In the genomic region with DNA sequence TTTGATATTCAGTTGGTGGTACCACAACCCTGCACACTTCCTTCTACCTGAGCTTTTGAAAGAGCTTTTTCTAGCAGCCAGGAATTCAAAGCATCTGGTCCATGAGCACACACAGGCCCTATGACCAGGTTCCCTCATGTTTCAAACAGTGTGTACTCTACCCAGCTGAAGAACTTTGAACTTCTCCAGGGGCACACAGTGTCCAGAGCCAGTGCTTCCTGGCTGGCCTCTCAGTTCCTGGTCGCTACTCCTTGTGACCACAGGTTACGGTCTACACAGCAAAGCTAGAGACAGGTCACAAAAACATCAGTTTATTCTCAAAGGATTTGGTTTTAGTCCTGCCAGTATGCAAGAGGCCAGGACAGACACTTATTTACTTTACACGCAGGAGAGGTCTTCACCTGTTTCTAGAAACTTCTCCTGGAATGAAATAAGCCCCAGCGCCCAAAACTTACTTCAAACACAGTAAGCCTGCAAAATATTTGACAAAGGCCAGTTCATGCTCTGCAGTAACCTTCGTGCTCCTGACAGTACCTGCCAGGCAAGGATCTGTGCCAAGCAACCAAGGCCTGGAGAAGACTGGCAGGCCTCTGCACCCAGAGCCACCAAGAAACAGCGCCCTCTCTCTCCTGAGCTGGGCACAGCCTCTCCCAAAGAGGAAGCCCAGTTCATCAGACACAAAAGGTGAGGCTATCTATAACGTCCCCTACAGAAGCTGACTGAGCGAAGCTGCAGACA, we compare ENCODE assay signal across 17 mouse cellular contexts.
A peak's percentile ranks its signal among the peaks of the same experiment; 100 is the strongest.
DNase-seq lines count a peak whose midpoint lies in the region; ATAC-seq and TF ChIP-seq lines count a peak whose summit lies in the region.
"Had no signal": no experiment of that assay in that cellular context is flagged by ENCODE, and none has a peak within 500 bp of the region (broad histone marks: within the 10 kb centered on the region; RNA-seq: fewer than 3 reads in every experiment).

No protein-coding gene starts in this region.

- H3K9me3 ChIP-seq in kidney, embryonic 16.5 days (ENCODE audit: low read length) = peaks cover 6% of the 10 kb centered on the region; the same call in 1 of the 2 replicates
- H3K9me3 ChIP-seq in embryonic facial prominence, embryonic 10.5 days = peaks cover 3% of the 10 kb centered on the region; the same call in 1 of the 2 replicates
- H3K9me3 ChIP-seq in hindbrain, embryonic 12.5 days (replicated peaks) = peaks cover 5% of the 10 kb centered on the region
- H3K9me3 ChIP-seq: embryonic facial prominence, embryonic 13.5 days; liver, embryonic 15.5 days; midbrain, embryonic 13.5 days had no signal

- peaks cover 9% of the 10 kb centered on the region; the same call in 1 of the 2 replicates for H3K4me1 ChIP-seq in kidney, adult 2 months (ENCODE audit: control insufficient read depth, insufficient read depth, low read length)
- H3K4me1 ChIP-seq in kidney, embryonic 16.5 days (ENCODE audit: insufficient read depth, low read length) = peaks cover 13% of the 10 kb centered on the region
- peaks cover 43% of the 10 kb centered on the region for H3K4me1 ChIP-seq in embryonic facial prominence, embryonic 10.5 days
- H3K4me1 ChIP-seq in lung, adult 2 months (ENCODE audit: control insufficient read depth, insufficient read depth, low read length) = no peaks in the 10 kb centered on the region
- H3K4me1 ChIP-seq in hindbrain, embryonic 12.5 days = peaks cover 7% of the 10 kb centered on the region
- H3K4me1 ChIP-seq: liver, embryonic 15.5 days; midbrain, embryonic 13.5 days had no signal

- H3K4me3 ChIP-seq in kidney, adult 2 months (ENCODE audit: insufficient read depth, low read depth, low read length) = no peak overlapping the region
- no peak overlapping the region for H3K4me3 ChIP-seq in kidney, embryonic 16.5 days (ENCODE audit: low read length)
- H3K4me3 ChIP-seq in embryonic facial prominence, embryonic 10.5 days = no peak overlapping the region
- H3K4me3 ChIP-seq in lung, adult 2 months (replicated peaks; ENCODE audit: extremely low read depth, low read depth, low read length) = no peak overlapping the region
- H3K4me3 ChIP-seq in hindbrain, embryonic 12.5 days = no peak overlapping the region
- H3K4me3 ChIP-seq: embryonic facial prominence, embryonic 13.5 days; liver, embryonic 15.5 days; midbrain, embryonic 13.5 days had no signal

- peak; percentile 91 for DNase-seq in kidney, adult 2 months
- DNase-seq in adrenal gland, adult 2 months = peak; percentile 55
- no peak for DNase-seq in embryonic facial prominence, embryonic 10.5 days (ENCODE audit: low spot score)
- peak; percentile 13 for DNase-seq in lung, adult 2 months
- DNase-seq in gastrocnemius, postnatal 10 days = no peak
- DNase-seq: cerebellum, adult 18-20 months; gastrocnemius, postnatal 25 days; retina, postnatal 1 day; thymus, postnatal 36 days had no signal

- 66% methylated on average over 8 of the region's 8 CpGs for WGBS in kidney, adult 2 months
- WGBS in kidney, embryonic 16.5 days = 86% methylated on average over 8 of the region's 8 CpGs
- WGBS in embryonic facial prominence, embryonic 10.5 days = 85% methylated on average over 8 of the region's 8 CpGs
- 81% methylated on average over 8 of the region's 8 CpGs for WGBS in lung, adult 2 months
- WGBS in hindbrain, embryonic 12.5 days = 86% methylated on average over 8 of the region's 8 CpGs

- no peak overlapping the region for H3K4me2 ChIP-seq in kidney, embryonic 16.5 days (replicated peaks; ENCODE audit: low read depth, low read length)
- no peak overlapping the region for H3K4me2 ChIP-seq in hindbrain, embryonic 12.5 days (replicated peaks)
- H3K4me2 ChIP-seq: embryonic facial prominence, embryonic 13.5 days; liver, embryonic 15.5 days; midbrain, embryonic 13.5 days had no signal

- peak; percentile 65 for TF ChIP-seq CTCF in kidney, adult 2 months (conservative IDR thresholded peaks at IDR 0.05; ENCODE audit: insufficient read depth, insufficient read length, low read depth, low read length)
- no peak for TF ChIP-seq CTCF in lung, adult 2 months (IDR thresholded peaks at IDR 0.05; ENCODE audit: insufficient read depth, low read length)

- ATAC-seq in kidney, embryonic 16.5 days (ENCODE audit: low FRiP score, low TSS enrichment) = no peak
- no peak for ATAC-seq in frontal cortex, adult (ENCODE audit: low TSS enrichment)
- no peak for ATAC-seq in hindbrain, embryonic 12.5 days (ENCODE audit: low FRiP score)
- ATAC-seq: forebrain, embryonic 14.5 days; midbrain, embryonic 13.5 days; Patski had no signal

- H3K36me3 ChIP-seq in kidney, adult 2 months (ENCODE audit: control insufficient read depth, insufficient read depth, low read length) = no peaks in the 10 kb centered on the region
- no peaks in the 10 kb centered on the region for H3K36me3 ChIP-seq in kidney, embryonic 16.5 days (ENCODE audit: insufficient read depth, low read length)
- no peaks in the 10 kb centered on the region for H3K36me3 ChIP-seq in embryonic facial prominence, embryonic 10.5 days (replicated peaks)
- H3K36me3 ChIP-seq in hindbrain, embryonic 12.5 days = no peaks in the 10 kb centered on the region
- H3K36me3 ChIP-seq: embryonic facial prominence, embryonic 13.5 days; liver, embryonic 15.5 days; midbrain, embryonic 13.5 days had no signal

- no peaks in the 10 kb centered on the region for H3K27me3 ChIP-seq in kidney, adult 2 months (replicated peaks; ENCODE audit: control insufficient read depth, insufficient read depth, low read length)
- no peaks in the 10 kb centered on the region for H3K27me3 ChIP-seq in kidney, embryonic 16.5 days (ENCODE audit: insufficient read depth, low read length)
- no peaks in the 10 kb centered on the region for H3K27me3 ChIP-seq in embryonic facial prominence, embryonic 10.5 days (replicated peaks; ENCODE audit: low read depth, poor library complexity, severe bottlenecking)
- H3K27me3 ChIP-seq in hindbrain, embryonic 12.5 days = no peaks in the 10 kb centered on the region
- H3K27me3 ChIP-seq: embryonic facial prominence, embryonic 13.5 days; liver, embryonic 15.5 days; midbrain, embryonic 13.5 days; Patski had no signal

- peak overlapping the region; percentile 69 for H3K27ac ChIP-seq in kidney, adult 2 months (ENCODE audit: insufficient read depth, low read depth, low read length)
- H3K27ac ChIP-seq in kidney, embryonic 16.5 days (ENCODE audit: low read length) = no peak overlapping the region
- H3K27ac ChIP-seq in embryonic facial prominence, embryonic 10.5 days (replicated peaks) = peak overlapping the region; percentile 41; the same call in 1 of the 2 replicates
- no peak overlapping the region for H3K27ac ChIP-seq in hindbrain, embryonic 12.5 days
- H3K27ac ChIP-seq: embryonic facial prominence, embryonic 13.5 days; liver, embryonic 15.5 days; midbrain, embryonic 13.5 days had no signal

- TF ChIP-seq POLR2A in kidney, adult 2 months (IDR thresholded peaks at IDR 0.05; ENCODE audit: low read depth, low read length) = no peak
- TF ChIP-seq POLR2A in lung, adult 2 months (IDR thresholded peaks at IDR 0.05; ENCODE audit: borderline replicate concordance, extremely low read depth, low read depth, low read length) = no peak

- H3K9ac ChIP-seq in kidney, embryonic 16.5 days (replicated peaks; ENCODE audit: low read length) = no peak overlapping the region
- H3K9ac ChIP-seq in hindbrain, embryonic 12.5 days = no peak overlapping the region
- H3K9ac ChIP-seq: embryonic facial prominence, embryonic 13.5 days; liver, embryonic 15.5 days; midbrain, embryonic 13.5 days had no signal

Comparison
In these comparisons a context has a peak if more than half of its experiments do, and no peak if none do; other contexts are left out.
1. H3K27ac ChIP-seq: peak in kidney, adult 2 months (single experiment) and embryonic facial prominence, embryonic 10.5 days (single experiment); none in kidney, embryonic 16.5 days (single experiment) and hindbrain, embryonic 12.5 days (single experiment).
2. DNase-seq: peak in kidney, adult 2 months (single experiment), adrenal gland, adult 2 months (single experiment) and lung, adult 2 months (single experiment); none in embryonic facial prominence, embryonic 10.5 days (single experiment) and gastrocnemius, postnatal 10 days (single experiment).